Mouse (Mus musculus): ENCODE data around the gene Olig1.

DNA sequence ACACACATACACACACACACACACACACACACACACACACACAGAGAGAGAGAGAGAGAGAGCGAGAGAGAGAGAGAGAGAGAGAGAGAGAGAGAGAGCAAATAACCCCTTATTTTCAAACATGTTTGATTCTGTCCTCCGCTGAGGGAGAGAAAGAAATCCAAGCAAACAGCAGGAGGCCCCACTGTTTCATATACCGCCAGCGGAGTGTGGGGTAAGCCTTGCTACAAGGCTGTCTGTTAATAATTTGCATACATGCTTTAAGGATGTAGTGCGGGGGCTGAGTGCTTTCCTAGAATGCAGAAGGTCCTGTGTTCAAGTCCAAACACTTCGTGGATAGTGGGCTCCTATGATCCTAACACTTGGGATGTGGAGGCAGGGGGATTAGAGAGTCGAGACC lies 43.3 kb downstream of the Olig1 start:
- TF ChIP-seq CTCF (conservative IDR thresholded peaks at IDR 0.05; ENCODE audit: insufficient read depth, insufficient read length, low read depth, low read length) (no peak), POLR2A (IDR thresholded peaks at IDR 0.05; ENCODE audit: low read depth, low read length) (no peak)

Data from kidney, adult 2 months (tissue).